Mouse (Mus musculus) embryo, embryonic 9.5 days (tissue): ENCODE measurements at regions not wholly inside any gene's neighbourhood (a gene's known extent, or its start where the extent isn't known, plus 50 kb on each side); places are given as distances from the start of the nearest gene placed in this dataset.

Experiments
- DNase-seq: peaks from one replicate; pipeline ENCODE4 v3.0.0-alpha.2; 2017; ENCODE audit errors: extremely low spot score

- no peak for DNase-seq
Measured at GRCm38 (mm10) chr3:148159059-148159458, 831.3 kb downstream of the Adgrl2 start.

GRCm38 (mm10) chr3:148158533-148158932 lies 831.8 kb downstream of the Adgrl2 start:
- no peak for DNase-seq

GRCm38 (mm10) chr3:148143776-148144175 lies 846.6 kb downstream of the Adgrl2 start:
- no peak for DNase-seq

- DNase-seq: no peak
Measured at GRCm38 (mm10) chr3:148136791-148137251, 853.5 kb downstream of the Adgrl2 start.

- DNase-seq: no peak
Measured at GRCm38 (mm10) chr3:148134646-148135045, 855.7 kb downstream of the Adgrl2 start.

GRCm38 (mm10) chr3:148115576-148115975 lies 874.8 kb downstream of the Adgrl2 start:
- no peak for DNase-seq

GRCm38 (mm10) chr3:148112204-148112603 lies 878.2 kb downstream of the Adgrl2 start:
- DNase-seq: no peak

- DNase-seq: no peak
Measured at GRCm38 (mm10) chr3:148107031-148107430, 883.3 kb downstream of the Adgrl2 start.

- DNase-seq: no peak
Measured at GRCm38 (mm10) chr3:148093930-148094329, 896.4 kb downstream of the Adgrl2 start.

- no peak for DNase-seq
Measured at GRCm38 (mm10) chr3:148075841-148076240, 914.5 kb downstream of the Adgrl2 start.

GRCm38 (mm10) chr3:148066701-148067100 lies 923.7 kb downstream of the Adgrl2 start:
- DNase-seq: no peak

- DNase-seq: no peak
Measured at GRCm38 (mm10) chr3:148056074-148056473, 934.3 kb downstream of the Adgrl2 start.

- DNase-seq: no peak
Measured at GRCm38 (mm10) chr3:148052516-148052915, 937.8 kb downstream of the Adgrl2 start.

GRCm38 (mm10) chr3:148048247-148048646 lies 942.1 kb downstream of the Adgrl2 start:
- DNase-seq: no peak

GRCm38 (mm10) chr3:148032532-148032931 lies 957.8 kb downstream of the Adgrl2 start:
- DNase-seq: no peak

- DNase-seq: no peak
Measured at GRCm38 (mm10) chr3:148005831-148006230, 984.5 kb downstream of the Adgrl2 start.

GRCm38 (mm10) chr3:148004006-148004405 lies 986.3 kb downstream of the Adgrl2 start:
- no peak for DNase-seq

GRCm38 (mm10) chr3:147999330-147999953 lies 990.9 kb downstream of the Adgrl2 start:
- no peak for DNase-seq

- no peak for DNase-seq
Measured at GRCm38 (mm10) chr3:147991738-147992137, 998.6 kb downstream of the Adgrl2 start.

GRCm38 (mm10) chr3:147990831-147991230 lies 999.5 kb downstream of the Adgrl2 start:
- no peak for DNase-seq

GRCm38 (mm10) chr3:147982831-147983230 lies 1007.5 kb downstream of the Adgrl2 start:
- no peak for DNase-seq

GRCm38 (mm10) chr3:147981621-147982020 lies 1008.7 kb downstream of the Adgrl2 start:
- no peak for DNase-seq

GRCm38 (mm10) chr3:147976579-147976978 lies 1013.8 kb downstream of the Adgrl2 start:
- DNase-seq: no peak

- no peak for DNase-seq
Measured at GRCm38 (mm10) chr3:147976069-147976468, 1014.3 kb downstream of the Adgrl2 start.
